Mouse (Mus musculus) heart, postnatal 0 days (tissue): ENCODE results near the gene Mdc1.

Experiments used
- CTCF ChIP-seq: IDR thresholded peaks from 2 replicates; pipeline ENCODE4 v1.5.1; 2016; ENCODE audit warnings: antibody characterized with exemption, control low read depth, low read depth
- EP300 ChIP-seq: IDR thresholded peaks from 2 replicates; pipeline ENCODE4 v1.6.1; 2016; ENCODE audit warnings: antibody characterized with exemption, low read depth

DNA sequence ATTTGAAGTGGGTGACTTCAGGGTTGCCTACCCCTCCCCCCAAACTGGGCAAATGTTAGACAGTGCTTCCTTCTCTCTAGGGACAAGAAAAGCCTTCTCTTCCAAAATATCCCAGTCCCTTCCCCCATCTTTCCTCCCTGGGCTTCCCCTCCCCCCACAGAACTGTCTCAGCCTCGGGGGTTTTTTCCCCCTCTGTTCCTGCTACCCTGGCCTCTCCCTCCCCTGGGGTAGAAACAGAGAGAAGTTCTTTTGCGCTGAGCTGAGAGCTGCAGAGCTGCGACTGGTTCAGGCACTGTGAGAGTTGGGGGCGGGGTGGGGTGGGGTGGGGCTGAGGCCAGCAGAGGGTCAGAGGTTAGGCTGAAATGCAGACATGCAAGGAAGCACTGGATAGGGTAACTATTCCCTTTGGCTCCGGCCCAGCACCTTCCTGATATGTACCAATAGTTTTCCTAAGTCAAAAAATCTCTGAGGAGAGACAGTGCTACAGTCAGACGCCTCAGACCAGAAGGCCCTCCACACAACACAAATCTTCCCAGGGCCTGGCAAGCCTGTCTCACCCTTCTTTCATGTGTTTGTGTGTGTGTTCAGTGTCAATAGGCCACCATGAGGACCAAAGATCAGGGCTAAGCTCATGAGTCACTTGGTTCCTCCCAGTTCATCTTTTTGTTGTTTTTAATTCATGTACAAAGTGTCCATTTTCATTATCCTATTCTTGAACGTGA lies 28.2 kb downstream of the Mdc1 start:
- no peak for TF ChIP-seq CTCF
- no peak for TF ChIP-seq EP300
